Mouse (Mus musculus): ENCODE results near the gene Krt5. TPM values are rescaled to one million over a fixed set of nuclear protein-coding genes. Genes with fewer than 3 reads are reported as not detected.

Krt5 gene
- polyA plus RNA-seq, 1 experiment, result not detected

DNA sequence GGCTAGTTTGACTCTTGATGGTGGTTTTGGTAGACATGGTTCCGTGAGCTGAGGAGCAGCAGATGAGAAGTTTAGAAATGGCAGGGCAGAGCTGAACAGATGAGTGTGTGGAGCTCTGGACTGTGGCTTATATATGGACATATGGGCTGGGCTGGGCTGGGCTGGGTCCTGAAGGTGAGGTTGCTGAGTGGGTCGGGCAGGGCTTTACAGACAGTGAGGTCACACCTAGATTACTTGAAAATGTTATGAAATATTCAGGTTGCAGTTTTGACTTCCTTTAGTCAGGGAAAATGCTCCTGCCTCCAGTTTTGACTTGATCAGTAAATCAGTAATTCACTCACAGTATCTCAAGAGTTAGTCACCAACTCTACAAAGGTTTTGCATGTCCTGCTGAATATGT, 32.5 kb downstream of the Krt5 start, which contains the start of gene Krt6b:
Gene Krt6b (minus strand): TSS at position 101 of the 400 bp plus-strand sequence.
- H3K27me3 ChIP-seq (ENCODE audit: control insufficient read depth, insufficient read depth, low read length, poor library complexity, severe bottlenecking), result no peaks in the 10 kb centered on the region
- no peaks in the 10 kb centered on the region for H3K4me1 ChIP-seq (ENCODE audit: control insufficient read depth, insufficient read depth, low read length)
- H3K36me3 ChIP-seq (ENCODE audit: control insufficient read depth, insufficient read depth, low read length, poor library complexity, severe bottlenecking), result no peaks in the 10 kb centered on the region
- H3K4me3 ChIP-seq (ENCODE audit: low read depth, low read length), result no peak within 1 kb of the TSS
- TF ChIP-seq CTCF (IDR thresholded peaks at IDR 0.05; ENCODE audit: low read depth, low read length) (no peak), EP300 (IDR thresholded peaks at IDR 0.05; ENCODE audit: insufficient read depth, low read depth, low read length) (no peak), POLR2A (IDR thresholded peaks at IDR 0.05; ENCODE audit: insufficient read depth, low read length) (no peak)
- H3K9ac ChIP-seq (ENCODE audit: low read depth, poor library complexity, severe bottlenecking), result no peak within 1 kb of the TSS
- no peak within 1 kb of the TSS for H3K27ac ChIP-seq (ENCODE audit: insufficient read depth, low read length)
- H3K9me3 ChIP-seq (replicated peaks; ENCODE audit: control insufficient read depth, insufficient read depth, low read length, poor library complexity, severe bottlenecking), result no peaks in the 10 kb centered on the region; the same call in 1 of the 2 replicates

DNA sequence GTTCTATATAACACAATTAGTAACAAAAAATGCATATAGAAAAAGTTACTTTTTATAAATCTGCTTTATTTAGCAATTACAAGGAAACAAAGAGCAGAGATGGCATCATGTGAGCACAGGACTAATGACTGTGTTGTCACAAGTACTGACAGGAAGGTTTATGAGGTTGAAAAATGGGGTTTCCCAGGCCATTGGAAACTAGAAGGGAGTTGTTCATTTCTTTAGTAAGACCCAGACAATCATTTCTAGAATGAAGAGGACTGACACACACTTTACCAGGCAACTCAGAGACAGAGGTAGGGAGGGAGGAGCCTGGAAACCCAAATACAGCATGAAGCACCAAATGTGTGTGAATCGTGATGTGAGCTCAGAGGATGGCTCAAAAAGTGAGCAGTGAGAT, 36.7 kb downstream of the Krt5 start:
- Histone ChIP-seq H3K27ac (ENCODE audit: insufficient read depth, low read length) (no peak overlapping the region), H3K4me3 (ENCODE audit: low read depth, low read length) (no peak overlapping the region), H3K9me3 (replicated peaks; ENCODE audit: control insufficient read depth, insufficient read depth, low read length, poor library complexity, severe bottlenecking) (no peaks in the 10 kb centered on the region), H3K27me3 (ENCODE audit: control insufficient read depth, insufficient read depth, low read length, poor library complexity, severe bottlenecking) (no peaks in the 10 kb centered on the region), H3K4me1 (ENCODE audit: control insufficient read depth, insufficient read depth, low read length) (no peaks in the 10 kb centered on the region), H3K36me3 (ENCODE audit: control insufficient read depth, insufficient read depth, low read length, poor library complexity, severe bottlenecking) (no peaks in the 10 kb centered on the region), H3K9ac (ENCODE audit: low read depth, poor library complexity, severe bottlenecking) (no peak overlapping the region)
- no peak for TF ChIP-seq CTCF (IDR thresholded peaks at IDR 0.05; ENCODE audit: low read depth, low read length)
- TF ChIP-seq POLR2A (IDR thresholded peaks at IDR 0.05; ENCODE audit: insufficient read depth, low read length), result no peak
- no peak for TF ChIP-seq EP300 (IDR thresholded peaks at IDR 0.05; ENCODE audit: insufficient read depth, low read depth, low read length)

Other genes with a start within 250 kb of the Krt5 start
- gene Krt81, start 249.1 kb downstream of the Krt5 start, polyA plus RNA-seq (2011; ENCODE audit: insufficient read depth, insufficient read length, low read depth, missing spikeins), result not detected in 2 replicates
- gene Krt86, start 239.4 kb downstream of the Krt5 start, polyA plus RNA-seq (2011; ENCODE audit: insufficient read depth, insufficient read length, low read depth, missing spikeins), result not detected in 2 replicates
- not detected in 2 replicates for gene Krt83, start 221.4 kb downstream of the Krt5 start, polyA plus RNA-seq (2011; ENCODE audit: insufficient read depth, insufficient read length, low read depth, missing spikeins)
- not detected in 2 replicates for gene Gm49425, start 195.6 kb downstream of the Krt5 start, polyA plus RNA-seq (2011; ENCODE audit: insufficient read depth, insufficient read length, low read depth, missing spikeins)
- not detected in 2 replicates for gene Krt84, start 180.1 kb downstream of the Krt5 start, polyA plus RNA-seq (2011; ENCODE audit: insufficient read depth, insufficient read length, low read depth, missing spikeins)
- not detected in 2 replicates for gene Krt82, start 162.2 kb downstream of the Krt5 start, polyA plus RNA-seq (2011; ENCODE audit: insufficient read depth, insufficient read length, low read depth, missing spikeins)
- not detected in 2 replicates for gene Krt90, start 149.9 kb downstream of the Krt5 start, polyA plus RNA-seq (2011; ENCODE audit: insufficient read depth, insufficient read length, low read depth, missing spikeins)
- not detected in 2 replicates for gene Krt75, start 139.0 kb downstream of the Krt5 start, polyA plus RNA-seq (2011; ENCODE audit: insufficient read depth, insufficient read length, low read depth, missing spikeins)
- gene Gm5414, start 84.7 kb downstream of the Krt5 start, polyA plus RNA-seq (2011; ENCODE audit: insufficient read depth, insufficient read length, low read depth, missing spikeins), result not detected in 2 replicates
- not detected in 2 replicates for gene Gm5478, start 65.5 kb downstream of the Krt5 start, polyA plus RNA-seq (2011; ENCODE audit: insufficient read depth, insufficient read length, low read depth, missing spikeins)
- gene Krt6b, start 32.6 kb downstream of the Krt5 start, polyA plus RNA-seq (2011; ENCODE audit: insufficient read depth, insufficient read length, low read depth, missing spikeins), result not detected in 2 replicates
- not detected in 2 replicates for gene Krt6a, start 18.6 kb downstream of the Krt5 start, polyA plus RNA-seq (2011; ENCODE audit: insufficient read depth, insufficient read length, low read depth, missing spikeins)
- gene Krt71, start 30.2 kb upstream of the Krt5 start, polyA plus RNA-seq (2011; ENCODE audit: insufficient read depth, insufficient read length, low read depth, missing spikeins), result not detected in 2 replicates
- gene Krt72, start 73.6 kb upstream of the Krt5 start, polyA plus RNA-seq (2011; ENCODE audit: insufficient read depth, insufficient read length, low read depth, missing spikeins), result not detected in 2 replicates
- not detected in 2 replicates for gene Krt73, start 89.4 kb upstream of the Krt5 start, polyA plus RNA-seq (2011; ENCODE audit: insufficient read depth, insufficient read length, low read depth, missing spikeins)
- not detected in 2 replicates for gene Krt2, start 105.3 kb upstream of the Krt5 start, polyA plus RNA-seq (2011; ENCODE audit: insufficient read depth, insufficient read length, low read depth, missing spikeins)
- gene Krt1, start 137.9 kb upstream of the Krt5 start, polyA plus RNA-seq (2011; ENCODE audit: insufficient read depth, insufficient read length, low read depth, missing spikeins), result not detected in 2 replicates
- not detected in 2 replicates for gene Krt77, start 156.8 kb upstream of the Krt5 start, polyA plus RNA-seq (2011; ENCODE audit: insufficient read depth, insufficient read length, low read depth, missing spikeins)
- not detected in 2 replicates for gene Krt76, start 180.0 kb upstream of the Krt5 start, polyA plus RNA-seq (2011; ENCODE audit: insufficient read depth, insufficient read length, low read depth, missing spikeins)
- not detected in 2 replicates for gene Krt4, start 211.8 kb upstream of the Krt5 start, polyA plus RNA-seq (2011; ENCODE audit: insufficient read depth, insufficient read length, low read depth, missing spikeins)
- not detected in 2 replicates for gene Krt79, start 227.4 kb upstream of the Krt5 start, polyA plus RNA-seq (2011; ENCODE audit: insufficient read depth, insufficient read length, low read depth, missing spikeins)
- gene Krt78, start 241.4 kb upstream of the Krt5 start, polyA plus RNA-seq (2011; ENCODE audit: insufficient read depth, insufficient read length, low read depth, missing spikeins), result not detected in 2 replicates